Mouse (Mus musculus): ENCODE measurements around the gene Gpsm3.

DNA sequence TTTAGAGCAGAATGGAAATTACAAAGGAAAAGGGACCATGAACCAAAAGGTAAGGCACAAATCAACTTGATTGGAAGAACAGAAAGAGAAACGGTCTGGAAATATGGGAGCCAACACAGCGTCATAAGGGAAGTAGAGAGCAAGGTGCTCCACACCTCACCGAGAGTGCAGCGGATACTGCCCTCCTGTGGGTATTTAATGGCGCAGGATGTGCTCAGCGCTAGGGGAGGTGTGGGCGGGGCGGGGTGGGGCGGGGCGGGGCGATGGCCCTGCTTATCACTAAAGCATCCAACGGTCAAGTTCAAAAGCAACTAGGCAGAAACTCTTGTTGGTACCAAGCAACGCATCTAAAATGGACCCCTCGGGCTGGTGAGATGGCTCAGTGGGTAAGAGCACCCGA is 29.7 kb upstream of the Gpsm3 start:
- no peak for TF ChIP-seq CTCF (conservative IDR thresholded peaks at IDR 0.05; ENCODE audit: insufficient read depth, insufficient read length, low read depth, low read length)
- no peak for TF ChIP-seq POLR2A (IDR thresholded peaks at IDR 0.05; ENCODE audit: low read depth, low read length)
